Mouse (Mus musculus): ENCODE results near the gene Prdm15. TPM values are rescaled to one million over a fixed set of nuclear protein-coding genes. Genes with fewer than 3 reads are reported as not detected.
A peak's percentile ranks its signal among the peaks of the same experiment; 100 is the strongest.

Gene Prdm15
- 14.3 and 28.3 TPM in 2 replicates for total RNA-seq (2014; fragmentation: Nextera tagmentation)
- total RNA-seq (2017), result 10.9 and 11.7 TPM in 2 replicates
- 3.0 and 5.0 TPM in 2 replicates for polyA plus RNA-seq (2012)

- Histone ChIP-seq H3K4me3 (ENCODE audit: low read depth, low read length) (peak within 1 kb of the TSS; percentile 79), H3K36me3 (replicated peaks) (peaks cover 44% of the 10 kb centered on the region), H3K9me3 (replicated peaks) (no peaks in the 10 kb centered on the region), H3K4me1 (ENCODE audit: insufficient read depth, low read depth, low read length) (peaks cover 42% of the 10 kb centered on the region), H3K27me3 (ENCODE audit: insufficient read depth, low read length) (no peaks in the 10 kb centered on the region)
- peak; percentile 82 for DNase-seq (ENCODE audit: low spot score)
- ATAC-seq (ENCODE audit: extremely low read depth, insufficient number of reproducible peaks, low FRiP score, poor library complexity, severe bottlenecking), result peak; percentile 52
- TF ChIP-seq TAL1 (conservative IDR thresholded peaks at IDR 0.05; ENCODE audit: low read depth, low read length), result no peak
- no peak for TF ChIP-seq CTCF (IDR thresholded peaks at IDR 0.05; ENCODE audit: low read depth, low read length)
- no peak for TF ChIP-seq GATA2 (IDR thresholded peaks at IDR 0.05; ENCODE audit: borderline replicate concordance, low read depth, low read length)
- no peak for TF ChIP-seq GATA1 (IDR thresholded peaks at IDR 0.05; ENCODE audit: borderline replicate concordance, low read length)
- TF ChIP-seq POLR2AphosphoS5 (IDR thresholded peaks at IDR 0.05; ENCODE audit: insufficient replicate concordance, low read depth, low read length), result no peak
These were observed at the start of gene Prdm15 for GRCm38 (mm10) chr16:97851741-97852319. Gene Prdm15 (minus strand): TSS chr16:97851850.

GRCm38 (mm10) chr16:97897346-97898024 lies 45.8 kb upstream of the Prdm15 start:
- Histone ChIP-seq H3K27me3 (ENCODE audit: insufficient read depth, low read length) (no peaks in the 10 kb centered on the region), H3K4me3 (ENCODE audit: low read depth, low read length) (no peak overlapping the region), H3K4me1 (ENCODE audit: insufficient read depth, low read depth, low read length) (no peaks in the 10 kb centered on the region), H3K9me3 (replicated peaks) (no peaks in the 10 kb centered on the region), H3K36me3 (replicated peaks) (no peaks in the 10 kb centered on the region)
- TF ChIP-seq GATA2 (IDR thresholded peaks at IDR 0.05; ENCODE audit: borderline replicate concordance, low read depth, low read length), result no peak
- no peak for TF ChIP-seq POLR2AphosphoS5 (IDR thresholded peaks at IDR 0.05; ENCODE audit: insufficient replicate concordance, low read depth, low read length)
- TF ChIP-seq CTCF (IDR thresholded peaks at IDR 0.05; ENCODE audit: low read depth, low read length), result no peak
- TF ChIP-seq GATA1 (IDR thresholded peaks at IDR 0.05; ENCODE audit: borderline replicate concordance, low read length), result no peak
- TF ChIP-seq TAL1 (conservative IDR thresholded peaks at IDR 0.05; ENCODE audit: low read depth, low read length), result no peak
- DNase-seq (ENCODE audit: low spot score) (no peak), ATAC-seq (ENCODE audit: extremely low read depth, insufficient number of reproducible peaks, low FRiP score, poor library complexity, severe bottlenecking) (no peak)

GRCm38 (mm10) chr16:97887762-97888161 lies 36.1 kb upstream of the Prdm15 start:
- no peak for ATAC-seq (ENCODE audit: extremely low read depth, insufficient number of reproducible peaks, low FRiP score, poor library complexity, severe bottlenecking)
- TF ChIP-seq POLR2AphosphoS5 (IDR thresholded peaks at IDR 0.05; ENCODE audit: insufficient replicate concordance, low read depth, low read length), result no peak
- TF ChIP-seq GATA1 (IDR thresholded peaks at IDR 0.05; ENCODE audit: borderline replicate concordance, low read length), result no peak
- no peak for TF ChIP-seq GATA2 (IDR thresholded peaks at IDR 0.05; ENCODE audit: borderline replicate concordance, low read depth, low read length)
- no peak for TF ChIP-seq CTCF (IDR thresholded peaks at IDR 0.05; ENCODE audit: low read depth, low read length)
- TF ChIP-seq TAL1 (conservative IDR thresholded peaks at IDR 0.05; ENCODE audit: low read depth, low read length), result no peak
- no peaks in the 10 kb centered on the region for H3K9me3 ChIP-seq (replicated peaks)
- H3K36me3 ChIP-seq (replicated peaks), result peaks cover 46% of the 10 kb centered on the region
- no peaks in the 10 kb centered on the region for H3K4me1 ChIP-seq (ENCODE audit: insufficient read depth, low read depth, low read length)
- no peak overlapping the region for H3K4me3 ChIP-seq (ENCODE audit: low read depth, low read length)
- no peak for DNase-seq (ENCODE audit: low spot score)
- no peaks in the 10 kb centered on the region for H3K27me3 ChIP-seq (ENCODE audit: insufficient read depth, low read length)

- H3K27me3 ChIP-seq (ENCODE audit: insufficient read depth, low read length), result no peaks in the 10 kb centered on the region
- DNase-seq (ENCODE audit: low spot score) (no peak), ATAC-seq (ENCODE audit: extremely low read depth, insufficient number of reproducible peaks, low FRiP score, poor library complexity, severe bottlenecking) (no peak)
- H3K4me3 ChIP-seq (ENCODE audit: low read depth, low read length), result no peak overlapping the region
- no peaks in the 10 kb centered on the region for H3K9me3 ChIP-seq (replicated peaks)
- TF ChIP-seq GATA2 (IDR thresholded peaks at IDR 0.05; ENCODE audit: borderline replicate concordance, low read depth, low read length) (no peak), GATA1 (IDR thresholded peaks at IDR 0.05; ENCODE audit: borderline replicate concordance, low read length) (no peak), CTCF (IDR thresholded peaks at IDR 0.05; ENCODE audit: low read depth, low read length) (no peak)
- H3K4me1 ChIP-seq (ENCODE audit: insufficient read depth, low read depth, low read length), result no peaks in the 10 kb centered on the region
- H3K36me3 ChIP-seq (replicated peaks), result peaks cover 34% of the 10 kb centered on the region
These were observed 32.0 kb upstream of the Prdm15 start for GRCm38 (mm10) chr16:97883696-97884095.

- Histone ChIP-seq H3K4me3 (ENCODE audit: low read depth, low read length) (no peak overlapping the region), H3K36me3 (replicated peaks) (peaks cover 34% of the 10 kb centered on the region), H3K4me1 (ENCODE audit: insufficient read depth, low read depth, low read length) (no peaks in the 10 kb centered on the region), H3K9me3 (replicated peaks) (no peaks in the 10 kb centered on the region), H3K27me3 (ENCODE audit: insufficient read depth, low read length) (no peaks in the 10 kb centered on the region)
- ATAC-seq (ENCODE audit: extremely low read depth, insufficient number of reproducible peaks, low FRiP score, poor library complexity, severe bottlenecking), result no peak
- TF ChIP-seq GATA2 (IDR thresholded peaks at IDR 0.05; ENCODE audit: borderline replicate concordance, low read depth, low read length) (no peak), CTCF (IDR thresholded peaks at IDR 0.05; ENCODE audit: low read depth, low read length) (no peak), POLR2AphosphoS5 (IDR thresholded peaks at IDR 0.05; ENCODE audit: insufficient replicate concordance, low read depth, low read length) (no peak), GATA1 (IDR thresholded peaks at IDR 0.05; ENCODE audit: borderline replicate concordance, low read length) (no peak), TAL1 (conservative IDR thresholded peaks at IDR 0.05; ENCODE audit: low read depth, low read length) (no peak)
- no peak for DNase-seq (ENCODE audit: low spot score)
These were observed 31.2 kb upstream of the Prdm15 start for GRCm38 (mm10) chr16:97882891-97883290.

GRCm38 (mm10) chr16:97879134-97879533 lies 27.5 kb upstream of the Prdm15 start:
- no peaks in the 10 kb centered on the region for H3K27me3 ChIP-seq (ENCODE audit: insufficient read depth, low read length)
- H3K36me3 ChIP-seq (replicated peaks), result peaks cover 44% of the 10 kb centered on the region
- H3K9me3 ChIP-seq (replicated peaks), result no peaks in the 10 kb centered on the region
- no peaks in the 10 kb centered on the region for H3K4me1 ChIP-seq (ENCODE audit: insufficient read depth, low read depth, low read length)
- DNase-seq (ENCODE audit: low spot score) (peak; percentile 11), ATAC-seq (ENCODE audit: extremely low read depth, insufficient number of reproducible peaks, low FRiP score, poor library complexity, severe bottlenecking) (peak; percentile 45; the same call in 1 of the 2 replicates)
- H3K4me3 ChIP-seq (ENCODE audit: low read depth, low read length), result no peak overlapping the region
- TF ChIP-seq CTCF (IDR thresholded peaks at IDR 0.05; ENCODE audit: low read depth, low read length) (peak; percentile 66), GATA1 (IDR thresholded peaks at IDR 0.05; ENCODE audit: borderline replicate concordance, low read length) (no peak)
